7 mouse cellular contexts compared by ENCODE assay signal in genomic region chr14:17967117-17967726, GRCm38 (mm10).
DNase-seq lines count a peak whose midpoint lies in the region; ATAC-seq and TF ChIP-seq lines count a peak whose summit lies in the region.

No protein-coding gene starts in this region.

- TF ChIP-seq EP300 in MEL (IDR thresholded peaks at IDR 0.05; ENCODE audit: low read depth in 1 of 2, low read length in 2 of 2) = no peak

- no peak for TF ChIP-seq POLR2A in MEL (IDR thresholded peaks at IDR 0.05; ENCODE audit: control insufficient read depth in 1 of 2, insufficient read depth in 1 of 2, low read depth in 1 of 2, low read length in 2 of 2, poor library complexity in 1 of 2)
- TF ChIP-seq POLR2A in bone marrow, adult 2 months (IDR thresholded peaks at IDR 0.05; ENCODE audit: borderline replicate concordance, control insufficient read depth, low read depth, low read length) = no peak

- no peaks in the 10 kb centered on the region for H3K9me3 ChIP-seq in MEL (replicated peaks; ENCODE audit: insufficient read depth, low read length)
- H3K9me3 ChIP-seq in embryonic facial prominence, embryonic 12.5 days = no peaks in the 10 kb centered on the region

- H3K9ac ChIP-seq in MEL (ENCODE audit: control insufficient read depth, low read depth, low read length, poor library complexity, severe bottlenecking) = no peak overlapping the region
- no peak overlapping the region for H3K9ac ChIP-seq in embryonic facial prominence, embryonic 12.5 days

- H3K4me3 ChIP-seq in MEL (ENCODE audit: control insufficient read depth in 1 of 2, insufficient read depth in 1 of 2, low read depth in 2 of 2, low read length in 2 of 2) = no peak overlapping the region
- no peak overlapping the region for H3K4me3 ChIP-seq in bone marrow, adult 2 months (replicated peaks; ENCODE audit: control insufficient read depth, low read depth, low read length)
- no peak overlapping the region for H3K4me3 ChIP-seq in embryonic facial prominence, embryonic 12.5 days

- DNase-seq in MEL (ENCODE audit: low read depth, low spot score) = peak; percentile 14
- DNase-seq in heart, postnatal 4 days = peak; percentile 60
- DNase-seq in kidney, postnatal 4 days = peak; percentile 71 to 73
- DNase-seq in lung, postnatal 36 days = peak; percentile 56
- DNase-seq in right cerebral cortex, adult 18-20 months = peak; percentile 49

- TF ChIP-seq RAD21 in MEL (IDR thresholded peaks at IDR 0.05; ENCODE audit: low read depth, low read length) = peak; percentile 27

- H3K27ac ChIP-seq in MEL (ENCODE audit: control insufficient read depth, low read depth, low read length) = no peak overlapping the region
- H3K27ac ChIP-seq in bone marrow, adult 2 months (ENCODE audit: control insufficient read depth, insufficient read depth, low read depth, low read length, poor library complexity) = no peak overlapping the region
- H3K27ac ChIP-seq in embryonic facial prominence, embryonic 12.5 days = no peak overlapping the region

- H3K27me3 ChIP-seq in MEL (ENCODE audit: control insufficient read depth in 1 of 2, insufficient read depth in 2 of 2, low read length in 2 of 2) = no peaks in the 10 kb centered on the region
- no peaks in the 10 kb centered on the region for H3K27me3 ChIP-seq in embryonic facial prominence, embryonic 12.5 days

- peak; percentile 60; the same call in 1 of the 2 replicates for ATAC-seq in embryonic facial prominence, embryonic 12.5 days (ENCODE audit: insufficient number of reproducible peaks, insufficient read depth, low FRiP score, low TSS enrichment)

- no peaks in the 10 kb centered on the region for H3K79me2 ChIP-seq in MEL (ENCODE audit: control insufficient read depth, insufficient read depth, low read length, poor library complexity)

- no peaks in the 10 kb centered on the region for H3K4me1 ChIP-seq in MEL (ENCODE audit: control insufficient read depth in 1 of 2, insufficient read depth in 2 of 2, low read length in 2 of 2)
- no peaks in the 10 kb centered on the region for H3K4me1 ChIP-seq in bone marrow, adult 2 months (ENCODE audit: control insufficient read depth, insufficient read depth, low read length)
- no peaks in the 10 kb centered on the region for H3K4me1 ChIP-seq in embryonic facial prominence, embryonic 12.5 days

- no peaks in the 10 kb centered on the region for H3K36me3 ChIP-seq in MEL (ENCODE audit: control insufficient read depth in 1 of 2, insufficient read depth in 2 of 2, low read length in 2 of 2)
- H3K36me3 ChIP-seq in embryonic facial prominence, embryonic 12.5 days = no peaks in the 10 kb centered on the region

- TF ChIP-seq CTCF in MEL (IDR thresholded peaks at IDR 0.05 in 2 of 3, conservative IDR thresholded peaks at IDR 0.05 in 1 of 3; ENCODE audit: control insufficient read depth in 1 of 3, insufficient read depth in 1 of 3, low read depth in 2 of 3, low read length in 3 of 3, poor library complexity in 1 of 3, severe bottlenecking in 1 of 3) = peak in 2 of 3 experiments; percentile 29 to 50; a peak in 4 of 6 replicates
- peak; percentile 62 for TF ChIP-seq CTCF in bone marrow, adult 2 months (IDR thresholded peaks at IDR 0.05; ENCODE audit: control insufficient read depth, insufficient read depth, low read length)

- H3K4me2 ChIP-seq in embryonic facial prominence, embryonic 12.5 days (replicated peaks) = no peak overlapping the region

- WGBS in bone marrow, adult 2 months = 34% methylated on average over 5 of the region's 5 CpGs
- WGBS in embryonic facial prominence, embryonic 12.5 days = 39% methylated on average over 5 of the region's 5 CpGs

TF ChIP-seq in MEL, 35 proteins besides CTCF, POLR2A, EP300 and RAD21:
- TF ChIP-seq SMC3 (IDR thresholded peaks at IDR 0.05; ENCODE audit: low read depth, low read length) (peak; percentile 38), ETS1 (IDR thresholded peaks at IDR 0.05; ENCODE audit: low read depth, low read length) (no peak)
TF ChIP-seq in MEL: peak in this region for 1.

Comparison
In these comparisons a context has a peak if more than half of its experiments do, and no peak if none do; other contexts are left out.
1. DNase-seq: peak in every context shown above with its lines; median percentile 72 in kidney, postnatal 4 days; 60 in heart, postnatal 4 days; 56 in lung, postnatal 36 days; 49 in right cerebral cortex, adult 18-20 months; 14 in MEL.